Mouse (Mus musculus) layer of hippocampus, adult 9-10 months (tissue): ENCODE measurements at regions not wholly inside any gene's neighbourhood (a gene's known extent, or its start where the extent isn't known, plus 50 kb on each side); places are given as distances from the start of the nearest gene placed in this dataset.

Source experiments
- DNase-seq: peaks from one replicate; pipeline ENCODE4 v3.0.0; 2022; ENCODE audit warnings: low spot score

GRCm38 (mm10) chr1:186505051-186505711 is 200.6 kb downstream of the Tgfb2 start:
- no peak for DNase-seq

GRCm38 (mm10) chr1:186501726-186502125 is 204.1 kb downstream of the Tgfb2 start:
- DNase-seq = no peak

- DNase-seq = no peak
Measured at GRCm38 (mm10) chr1:186497872-186498271, 207.9 kb downstream of the Tgfb2 start.

GRCm38 (mm10) chr1:186497333-186497732 is 208.5 kb downstream of the Tgfb2 start:
- no peak for DNase-seq

GRCm38 (mm10) chr1:186494411-186494783 is 211.4 kb downstream of the Tgfb2 start:
- no peak for DNase-seq

- no peak for DNase-seq
Measured at GRCm38 (mm10) chr1:186493664-186494410, 212.0 kb downstream of the Tgfb2 start.

- no peak for DNase-seq
Measured at GRCm38 (mm10) chr1:186482177-186482576, 223.6 kb downstream of the Tgfb2 start.

GRCm38 (mm10) chr1:186480019-186480418 is 225.8 kb downstream of the Tgfb2 start:
- DNase-seq = no peak

- DNase-seq = no peak
Measured at GRCm38 (mm10) chr1:186478428-186479238, 227.2 kb downstream of the Tgfb2 start.

GRCm38 (mm10) chr1:186474844-186475243 is 230.9 kb downstream of the Tgfb2 start:
- DNase-seq = peak; percentile 52

- no peak for DNase-seq
Measured at GRCm38 (mm10) chr1:186474385-186474784, 231.4 kb downstream of the Tgfb2 start.

- no peak for DNase-seq
Measured at GRCm38 (mm10) chr1:186472955-186473354, 232.8 kb downstream of the Tgfb2 start.

GRCm38 (mm10) chr1:186465526-186465925 is 240.3 kb downstream of the Tgfb2 start:
- no peak for DNase-seq

- no peak for DNase-seq
Measured at GRCm38 (mm10) chr1:186460742-186461141, 245.0 kb downstream of the Tgfb2 start.

GRCm38 (mm10) chr1:186458099-186458637 is 247.6 kb downstream of the Tgfb2 start:
- no peak for DNase-seq

GRCm38 (mm10) chr1:186457098-186457497 is 248.7 kb downstream of the Tgfb2 start:
- DNase-seq = no peak

GRCm38 (mm10) chr1:186456131-186456530 is 249.7 kb downstream of the Tgfb2 start:
- DNase-seq = no peak

- DNase-seq = no peak
Measured at GRCm38 (mm10) chr1:186455177-186455660, 250.6 kb downstream of the Tgfb2 start.

- no peak for DNase-seq
Measured at GRCm38 (mm10) chr1:186454393-186455085, 251.2 kb downstream of the Tgfb2 start.

- DNase-seq = no peak
Measured at GRCm38 (mm10) chr1:186448841-186449650, 256.7 kb downstream of the Tgfb2 start.

GRCm38 (mm10) chr1:186447521-186447920 is 258.3 kb downstream of the Tgfb2 start:
- no peak for DNase-seq
